Mouse (Mus musculus) myocyte (in vitro differentiated cells): Measurements from ENCODE around the gene Anks1b. TPM values are rescaled to one million over a fixed set of nuclear protein-coding genes. Genes with fewer than 3 reads are reported as not detected.

Experiments
- H3K27me3 ChIP-seq: one replicate; pipeline ENCODE4 v1.6.1; 2011; ENCODE audit not compliant: control insufficient read depth, insufficient read depth, insufficient read length
- H3K36me3 ChIP-seq: one replicate; pipeline ENCODE4 v1.6.1; 2011; ENCODE audit not compliant: control insufficient read depth, insufficient read depth
- H3K4me2 ChIP-seq: one replicate; pipeline ENCODE4 v1.6.1; 2011; ENCODE audit warnings: low read depth, control low read depth
- H3K4me3 ChIP-seq: one replicate; pipeline ENCODE4 v1.5.1; 2011; ENCODE audit warnings: mild to moderate bottlenecking, control low read depth, moderate library complexity
- H3K79me2 ChIP-seq: one replicate; pipeline ENCODE4 v1.6.1; 2011; ENCODE audit not compliant: control insufficient read depth, insufficient read depth
- H3ac ChIP-seq: one replicate; pipeline ENCODE4 v1.6.1; 2011; ENCODE audit not compliant: control insufficient read depth, insufficient read length
- CEBPB ChIP-seq: IDR thresholded peaks from 2 replicates; pipeline ENCODE4 v1.6.1; 2011; ENCODE audit warnings: mild to moderate bottlenecking, moderate library complexity; ENCODE audit not compliant: poor library complexity, insufficient read depth, severe bottlenecking
- E2F4 ChIP-seq: IDR thresholded peaks from one replicate; pipeline ENCODE4 v1.6.1; 2011; ENCODE audit warnings: mild to moderate bottlenecking, control low read depth, moderate library complexity; ENCODE audit not compliant: insufficient read depth
- MAX ChIP-seq: IDR thresholded peaks from one replicate; pipeline ENCODE4 v1.6.1; 2011; ENCODE audit warnings: low read depth, mild to moderate bottlenecking, control low read depth
- MYOD1 ChIP-seq, 3 experiments: IDR thresholded peaks; one replicate each; pipeline ENCODE4 v1.6.1; 2011; ENCODE audit warnings: control low read depth in 2 of 3, low read depth in 2 of 3, mild to moderate bottlenecking in 2 of 3, moderate library complexity in 1 of 3; ENCODE audit not compliant: insufficient read length in 2 of 3, control insufficient read depth in 1 of 3
- MYOG ChIP-seq, 3 experiments: IDR thresholded peaks; one replicate each; pipeline ENCODE4 v1.6.1; 2011; ENCODE audit warnings: control low read depth in 2 of 3, low read depth in 2 of 3, mild to moderate bottlenecking in 2 of 3; ENCODE audit not compliant: insufficient read length in 2 of 3, control insufficient read depth in 1 of 3, insufficient read depth in 1 of 3
- POLR2A ChIP-seq: IDR thresholded peaks from one replicate; pipeline ENCODE4 v1.6.1; 2011; ENCODE audit warnings: low read depth, mild to moderate bottlenecking, control low read depth, moderate library complexity; ENCODE audit not compliant: insufficient read length
- POLR2AphosphoS2 ChIP-seq: IDR thresholded peaks from one replicate; pipeline ENCODE4 v1.6.1; 2011; ENCODE audit warnings: low read depth, control low read depth; ENCODE audit not compliant: insufficient read length
- REST ChIP-seq: IDR thresholded peaks from one replicate; pipeline ENCODE4 v1.6.1; 2011; ENCODE audit warnings: mild to moderate bottlenecking, control low read depth, moderate library complexity; ENCODE audit not compliant: insufficient read depth, insufficient read length
- SRF ChIP-seq: IDR thresholded peaks from one replicate; pipeline ENCODE4 v1.6.1; 2011; ENCODE audit warnings: low read depth; ENCODE audit not compliant: control insufficient read depth, insufficient read length
- TCF12 ChIP-seq: IDR thresholded peaks from one replicate; pipeline ENCODE4 v1.6.1; 2011; ENCODE audit warnings: mild to moderate bottlenecking, control low read depth; ENCODE audit not compliant: poor library complexity, insufficient read depth, severe bottlenecking
- TCF3 ChIP-seq: IDR thresholded peaks from one replicate; pipeline ENCODE4 v1.6.1; 2011; ENCODE audit warnings: low read depth, control low read depth; ENCODE audit not compliant: insufficient read length
- USF1 ChIP-seq: IDR thresholded peaks from one replicate; pipeline ENCODE4 v1.6.1; 2011; ENCODE audit warnings: low read depth, mild to moderate bottlenecking, control low read depth, moderate library complexity
- polyA plus RNA-seq: library from polyadenylated mRNA; unstranded; fragments of >200 nt; fragmentation: generic; extraction: Trizol; gene quantifications from one replicate; pipeline ENCODE4 v1.2.1, GENCODE M21; 2012; ENCODE audit warnings: missing spikeins

The Anks1b gene
- polyA plus RNA-seq, 1 experiment, result 0.13 TPM

- Histone ChIP-seq H3K27me3 (peaks cover 10% of the 10 kb centered on the region), H3K36me3 (no peaks in the 10 kb centered on the region), H3K4me2 (no peak overlapping the region), H3K79me2 (no peaks in the 10 kb centered on the region), H3K4me3 (no peak overlapping the region), H3ac (no peak overlapping the region)
- TF ChIP-seq CEBPB, result no peak
- TF ChIP-seq POLR2AphosphoS2, result no peak
- TF ChIP-seq MAX, result no peak
- no peak for TF ChIP-seq TCF12
- TF ChIP-seq E2F4, result no peak
- no peak for TF ChIP-seq USF1
- TF ChIP-seq TCF3, result no peak
- TF ChIP-seq REST, result no peak
Measured at GRCm38 (mm10) chr10:90813326-90813725, 940.0 kb downstream of the Anks1b start.

GRCm38 (mm10) chr10:90814412-90814811 lies 941.1 kb downstream of the Anks1b start:
- H3K4me3 ChIP-seq, result no peak overlapping the region
- H3K79me2 ChIP-seq, result no peaks in the 10 kb centered on the region
- no peak overlapping the region for H3K4me2 ChIP-seq
- H3K27me3 ChIP-seq, result peaks cover 16% of the 10 kb centered on the region
- no peak overlapping the region for H3ac ChIP-seq
- no peaks in the 10 kb centered on the region for H3K36me3 ChIP-seq
- no peak for TF ChIP-seq REST
- no peak for TF ChIP-seq MYOG (IDR thresholded peaks at IDR 0.05; ENCODE audit: control insufficient read depth in 1 of 3, insufficient read depth in 1 of 3, insufficient read length in 2 of 3, low read depth in 2 of 3)
- no peak for TF ChIP-seq USF1
- no peak for TF ChIP-seq POLR2A

- Histone ChIP-seq H3K4me2 (no peak overlapping the region), H3K27me3 (peaks cover 28% of the 10 kb centered on the region), H3K4me3 (no peak overlapping the region), H3ac (no peak overlapping the region), H3K36me3 (no peaks in the 10 kb centered on the region), H3K79me2 (no peaks in the 10 kb centered on the region)
- TF ChIP-seq USF1 (no peak), MYOG (IDR thresholded peaks at IDR 0.05; ENCODE audit: control insufficient read depth in 1 of 3, insufficient read depth in 1 of 3, insufficient read length in 2 of 3, low read depth in 2 of 3) (no peak), REST (no peak), TCF12 (no peak), SRF (no peak), E2F4 (no peak), POLR2AphosphoS2 (no peak), MYOD1 (IDR thresholded peaks at IDR 0.05; ENCODE audit: control insufficient read depth in 1 of 3, insufficient read length in 2 of 3, low read depth in 2 of 3) (no peak), POLR2A (no peak)
Measured at GRCm38 (mm10) chr10:90818246-90818937, 945.1 kb downstream of the Anks1b start.

DNA sequence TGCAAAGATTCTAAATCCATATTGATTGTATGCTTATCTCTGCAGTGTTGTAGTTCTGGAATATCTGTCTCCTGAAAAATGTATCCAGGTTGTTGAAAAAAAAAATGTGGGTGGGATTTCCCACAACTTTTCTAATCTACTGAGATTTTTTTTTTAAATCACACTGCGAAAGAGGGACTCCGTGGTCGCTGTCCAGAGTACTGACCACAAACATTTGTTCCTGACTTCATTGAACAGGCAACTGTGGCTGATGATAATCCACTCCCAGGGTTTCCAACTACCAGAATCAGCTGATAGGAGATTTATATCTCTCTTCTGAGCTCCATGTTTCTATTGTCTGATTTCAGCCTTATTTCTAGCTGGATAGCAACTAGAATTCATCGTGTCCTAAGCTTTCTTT lies 950.1 kb downstream of the Anks1b start:
- Histone ChIP-seq H3K27me3 (peaks cover 24% of the 10 kb centered on the region), H3K36me3 (no peaks in the 10 kb centered on the region), H3K79me2 (no peaks in the 10 kb centered on the region), H3ac (no peak overlapping the region), H3K4me2 (no peak overlapping the region), H3K4me3 (no peak overlapping the region)
- TF ChIP-seq TCF12 (no peak), REST (peak; percentile 74)

- Histone ChIP-seq H3K4me3 (no peak overlapping the region), H3K36me3 (no peaks in the 10 kb centered on the region), H3ac (no peak overlapping the region), H3K27me3 (peaks cover 29% of the 10 kb centered on the region), H3K4me2 (no peak overlapping the region), H3K79me2 (no peaks in the 10 kb centered on the region)
- no peak for TF ChIP-seq SRF
- no peak for TF ChIP-seq E2F4
- no peak for TF ChIP-seq USF1
- TF ChIP-seq POLR2AphosphoS2, result no peak
- no peak for TF ChIP-seq REST
- no peak for TF ChIP-seq MAX
- TF ChIP-seq MYOG (IDR thresholded peaks at IDR 0.05; ENCODE audit: control insufficient read depth in 1 of 3, insufficient read depth in 1 of 3, insufficient read length in 2 of 3, low read depth in 2 of 3), result no peak
- no peak for TF ChIP-seq CEBPB
- TF ChIP-seq TCF12, result no peak
- no peak for TF ChIP-seq MYOD1 (IDR thresholded peaks at IDR 0.05; ENCODE audit: control insufficient read depth in 1 of 3, insufficient read length in 2 of 3, low read depth in 2 of 3)
- no peak for TF ChIP-seq TCF3
Measured at GRCm38 (mm10) chr10:90824692-90825091, 951.4 kb downstream of the Anks1b start.
